Mouse (Mus musculus) kidney, embryonic 15.5 days (tissue): ENCODE results near the gene Kras. TPM values are rescaled to one million over a fixed set of nuclear protein-coding genes. Genes with fewer than 3 reads are reported as not detected.

Source experiments
- ATAC-seq: fragments of 200-750 bp; cut with Nextera tagmentation; replicated peaks from 2 replicates; pipeline ENCODE4 v1.8.0; 2017; ENCODE audit warnings: moderate TSS enrichment; ENCODE audit not compliant: low FRiP score
- H3K27ac ChIP-seq: fragments of 300-500 bp; sonication (generic); 2 replicates; pipeline ENCODE4 v1.5.1; 2015; ENCODE audit warnings: mild to moderate bottlenecking, inconsistent platforms
- H3K27me3 ChIP-seq: fragments of 300-500 bp; sonication (generic); 2 replicates; pipeline ENCODE4 v1.6.1; 2015; ENCODE audit warnings: inconsistent platforms
- H3K36me3 ChIP-seq: fragments of 300-500 bp; sonication (generic); 2 replicates; pipeline ENCODE4 v1.6.1; 2015; ENCODE audit warnings: inconsistent platforms
- H3K4me1 ChIP-seq: fragments of 300-500 bp; sonication (generic); 2 replicates; pipeline ENCODE4 v1.6.1; 2015; ENCODE audit warnings: inconsistent platforms
- H3K4me2 ChIP-seq: fragments of 300-500 bp; sonication (generic); 2 replicates; pipeline ENCODE4 v1.6.1; 2015; ENCODE audit warnings: moderate library complexity, mild to moderate bottlenecking, inconsistent platforms
- H3K4me3 ChIP-seq: fragments of 300-500 bp; sonication (generic); replicated peaks from 2 replicates; pipeline ENCODE4 v1.5.1; 2015; ENCODE audit warnings: mild to moderate bottlenecking, inconsistent platforms
- H3K9ac ChIP-seq: fragments of 300-500 bp; sonication (generic); 2 replicates; pipeline ENCODE4 v1.6.1; 2015; ENCODE audit warnings: mild to moderate bottlenecking, inconsistent platforms
- H3K9me3 ChIP-seq: fragments of 300-500 bp; sonication (generic); replicated peaks from 2 replicates; pipeline ENCODE4 v1.6.1; 2016; ENCODE audit warnings: inconsistent platforms
- WGBS: fragments of 180-500 bp; shearing (Covaris S2); methylation state at CpG from one replicate; pipeline ENCODE4 v1.1.7; 2015; ENCODE audit warnings: mixed read lengths; 5-methylcytosine and 5-hydroxymethylcytosine counted together
- polyA plus RNA-seq: library from polyadenylated mRNA; unstranded; fragments of >200 nt; fragmentation: Nextera tagmentation; extraction: Ambion mirVana; gene quantifications from 2 replicates; pipeline ENCODE4 v1.2.1, GENCODE M21; 2015

Kras gene
- polyA plus RNA-seq, 1 experiment from 2014 or later = 76.3 TPM

- Histone ChIP-seq H3K27me3 (peaks cover 32% of the 10 kb centered on the region), H3K4me2 (peak overlapping the region; percentile 49), H3K36me3 (no peaks in the 10 kb centered on the region), H3K4me3 (peak overlapping the region; percentile 19; the same call in 1 of the 2 replicates), H3K4me1 (peaks cover 35% of the 10 kb centered on the region), H3K9me3 (no peaks in the 10 kb centered on the region), H3K9ac (no peak overlapping the region), H3K27ac (no peak overlapping the region)
- 26% methylated on average over 9 of the region's 9 CpGs for WGBS
- ATAC-seq = peak; percentile 26; the same call in 1 of the 2 replicates
These were observed 74.5 kb downstream of the Kras start for GRCm38 (mm10) chr6:145175571-145175981.

- WGBS = 2% methylated on average over 11 of the region's 11 CpGs
- H3K9ac ChIP-seq = no peak overlapping the region
- H3K4me1 ChIP-seq = peaks cover 31% of the 10 kb centered on the region
- ATAC-seq = peak; percentile 91
- no peaks in the 10 kb centered on the region for H3K9me3 ChIP-seq
- peak overlapping the region; percentile 46 for H3K27ac ChIP-seq
- H3K36me3 ChIP-seq = no peaks in the 10 kb centered on the region
- peaks cover 32% of the 10 kb centered on the region for H3K27me3 ChIP-seq
- H3K4me3 ChIP-seq = no peak overlapping the region
- peak overlapping the region; percentile 36 for H3K4me2 ChIP-seq
These were observed 76.3 kb downstream of the Kras start for GRCm38 (mm10) chr6:145173781-145174191.

- Histone ChIP-seq H3K9me3 (no peaks in the 10 kb centered on the region), H3K36me3 (no peaks in the 10 kb centered on the region), H3K4me1 (peaks cover 31% of the 10 kb centered on the region), H3K27ac (no peak overlapping the region), H3K4me3 (no peak overlapping the region), H3K9ac (no peak overlapping the region), H3K27me3 (peaks cover 25% of the 10 kb centered on the region), H3K4me2 (no peak overlapping the region)
- 80% methylated on average over 14 of the region's 14 CpGs for WGBS
- ATAC-seq = no peak
These were observed 78.0 kb downstream of the Kras start for GRCm38 (mm10) chr6:145171892-145172606.

Other genes starting within 250 kb of the Kras start
- 9.1 and 9.5 TPM in 2 replicates for gene Bcat1, start 174.1 kb downstream of the Kras start, polyA plus RNA-seq
- 1.4 and 2.1 TPM in 2 replicates for gene Lrmp, start 134.6 kb downstream of the Kras start, polyA plus RNA-seq
- 0.46 and 0.78 TPM in 2 replicates for gene Casc1, start 39.2 kb downstream of the Kras start, polyA plus RNA-seq
- 38.5 and 41.2 TPM in 2 replicates for gene Etfrf1, start 39.1 kb downstream of the Kras start, polyA plus RNA-seq